Mouse (Mus musculus) heart, embryonic 10.5 days (tissue): ENCODE results near the gene Rpl15. TPM values are rescaled to one million over a fixed set of nuclear protein-coding genes. Genes with fewer than 3 reads are reported as not detected.
A peak's percentile ranks its signal among the peaks of the same experiment; 100 is the strongest.
"Not testable (repeated sequence)": the region's sequence is repeated elsewhere in the genome, so short reads cannot be mapped to it uniquely, and the experiment has no call there.

Experiments used
- DNase-seq: peaks from one replicate; pipeline ENCODE4 v3.0.0-alpha.2; 2017; ENCODE audit warnings: low spot score
- H3K27ac ChIP-seq: fragments of 300-500 bp; sonication (generic); 2 replicates; pipeline ENCODE4 v1.5.1; 2016; ENCODE audit warnings: mild to moderate bottlenecking
- H3K27me3 ChIP-seq: fragments of 300-500 bp; sonication (generic); 2 replicates; pipeline ENCODE4 v1.6.1; 2016; ENCODE audit warnings: mild to moderate bottlenecking; ENCODE audit not compliant: poor library complexity, insufficient read depth, severe bottlenecking
- H3K36me3 ChIP-seq: fragments of 300-500 bp; sonication (generic); 2 replicates; pipeline ENCODE4 v1.6.1; 2016; ENCODE audit warnings: mild to moderate bottlenecking, moderate library complexity
- H3K4me1 ChIP-seq: fragments of 300-500 bp; sonication (generic); 2 replicates; pipeline ENCODE4 v1.6.1; 2016; ENCODE audit warnings: mild to moderate bottlenecking
- H3K4me3 ChIP-seq: fragments of 300-500 bp; sonication (generic); 2 replicates; pipeline ENCODE4 v1.5.1; 2016; ENCODE audit warnings: mild to moderate bottlenecking, moderate library complexity
- H3K9me3 ChIP-seq: fragments of 300-500 bp; sonication (generic); 2 replicates; pipeline ENCODE4 v1.6.1; 2016; ENCODE audit warnings: mild to moderate bottlenecking, moderate library complexity
- WGBS: fragments of 180-500 bp; shearing (Covaris S2); methylation state at CpG from one replicate; pipeline ENCODE4 v1.1.7; 2016; 5-methylcytosine and 5-hydroxymethylcytosine counted together
- polyA plus RNA-seq: library from polyadenylated mRNA; unstranded; fragments of >200 nt; fragmentation: Nextera tagmentation; extraction: Ambion mirVana; gene quantifications from 2 replicates; pipeline ENCODE4 v1.2.1, GENCODE M21; 2016

Rpl15 gene
- polyA plus RNA-seq, 1 experiment from 2014 or later = 406 TPM

GRCm38 (mm10) chr14:18286441-18286840 lies 15.2 kb upstream of the Rpl15 start:
- no peak overlapping the region for H3K27ac ChIP-seq
- WGBS = 95% methylated on average over 2 of the region's 2 CpGs

GRCm38 (mm10) chr14:18285476-18285875 lies 14.3 kb upstream of the Rpl15 start:
- Histone ChIP-seq H3K4me1 (no peaks in the 10 kb centered on the region), H3K27me3 (no peaks in the 10 kb centered on the region), H3K36me3 (peaks cover 11% of the 10 kb centered on the region; the same call in 1 of the 2 replicates), H3K9me3 (no peaks in the 10 kb centered on the region), H3K4me3 (no peak overlapping the region), H3K27ac (no peak overlapping the region)
- DNase-seq = no peak
- 86% methylated on average over 3 of the region's 3 CpGs for WGBS

More at GRCm38 (mm10) chr14:18286441-18286840, 15.2 kb upstream of the Rpl15 start:
- peaks cover 11% of the 10 kb centered on the region; the same call in 1 of the 2 replicates for H3K36me3 ChIP-seq
- no peaks in the 10 kb centered on the region for H3K4me1 ChIP-seq
- H3K27me3 ChIP-seq = no peaks in the 10 kb centered on the region
- no peak overlapping the region for H3K4me3 ChIP-seq
- DNase-seq = no peak
- no peaks in the 10 kb centered on the region for H3K9me3 ChIP-seq

- H3K36me3 ChIP-seq = peaks cover 20% of the 10 kb centered on the region
- H3K9me3 ChIP-seq = no peaks in the 10 kb centered on the region
- no peak overlapping the region for H3K4me3 ChIP-seq
- H3K27me3 ChIP-seq = no peaks in the 10 kb centered on the region
- DNase-seq = no peak
- no peak overlapping the region for H3K27ac ChIP-seq
- H3K4me1 ChIP-seq = no peaks in the 10 kb centered on the region
- WGBS = 82% methylated on average over 2 of the region's 2 CpGs
These were observed 13.4 kb upstream of the Rpl15 start for GRCm38 (mm10) chr14:18284581-18284980.

DNA sequence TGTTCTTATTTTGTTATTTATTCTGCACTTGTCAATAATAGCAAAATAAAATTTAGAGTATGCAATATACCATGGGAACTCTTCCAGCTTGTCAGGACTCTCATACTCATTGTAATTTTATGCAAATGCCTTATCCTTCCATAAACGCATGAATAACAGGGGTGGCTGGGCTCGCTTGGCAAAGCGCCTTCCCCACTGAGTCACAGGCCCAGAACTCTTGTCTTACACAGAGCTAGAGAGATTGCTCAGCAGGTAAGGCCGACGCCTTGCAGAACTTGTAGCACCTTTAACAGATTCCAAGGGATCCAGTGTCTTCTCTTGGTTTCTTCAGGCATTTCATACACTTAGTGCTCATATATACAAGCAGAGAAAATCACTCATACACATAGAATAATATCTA lies 9.2 kb upstream of the Rpl15 start:
- H3K27ac ChIP-seq = no peak overlapping the region
- DNase-seq = no peak
- H3K4me1 ChIP-seq = no peaks in the 10 kb centered on the region
- no peaks in the 10 kb centered on the region for H3K27me3 ChIP-seq
- 89% methylated on average over 5 of the region's 5 CpGs for WGBS
- no peak overlapping the region for H3K4me3 ChIP-seq
- no peaks in the 10 kb centered on the region for H3K9me3 ChIP-seq
- H3K36me3 ChIP-seq = peaks cover 50% of the 10 kb centered on the region

DNA sequence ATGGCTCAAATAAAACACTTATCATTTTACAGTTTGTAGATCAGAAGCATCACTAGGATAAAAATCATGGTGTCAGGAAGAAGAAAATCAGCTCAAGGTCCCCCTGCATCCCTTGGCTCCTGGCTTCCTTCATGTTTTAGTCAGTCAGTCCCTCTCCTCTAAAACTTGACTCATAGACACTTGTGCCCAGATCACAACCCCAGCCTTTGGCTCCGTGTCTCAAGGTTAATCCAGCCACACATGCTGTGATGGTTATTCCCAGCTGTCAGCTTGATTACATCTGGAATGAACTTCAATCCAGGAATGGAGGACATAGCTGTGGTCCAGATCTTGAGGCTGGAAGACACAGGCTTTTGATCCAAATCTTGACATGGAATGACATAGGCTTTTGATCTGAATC lies 3.3 kb upstream of the Rpl15 start:
- H3K36me3 ChIP-seq = peaks cover 31% of the 10 kb centered on the region
- no peaks in the 10 kb centered on the region for H3K9me3 ChIP-seq
- DNase-seq = no peak
- H3K4me1 ChIP-seq = no peaks in the 10 kb centered on the region
- no peaks in the 10 kb centered on the region for H3K27me3 ChIP-seq
- H3K27ac ChIP-seq = no peak overlapping the region
- 80% methylated on average over 1 of the region's 1 CpGs for WGBS
- H3K4me3 ChIP-seq = no peak overlapping the region

DNA sequence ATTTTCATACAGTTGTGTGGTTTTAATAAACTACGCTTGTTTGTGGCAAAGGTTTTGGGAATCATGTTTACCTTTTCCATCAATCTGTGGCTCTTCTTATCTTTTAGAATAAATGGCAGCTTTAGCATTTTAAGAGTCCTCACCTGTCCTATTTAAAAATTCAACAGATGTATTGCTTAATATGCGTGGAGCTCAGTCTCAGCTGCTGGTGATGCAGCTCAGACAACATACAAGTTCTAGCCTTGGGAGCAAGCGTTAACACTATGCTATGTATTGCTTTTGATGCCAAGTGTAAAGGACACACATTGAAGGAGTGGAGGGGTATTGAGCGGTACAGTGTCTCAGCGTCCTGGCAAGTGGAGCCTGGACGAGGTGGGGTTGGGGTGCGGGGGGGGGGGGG lies 475 bp upstream of the Rpl15 start:
- H3K27ac ChIP-seq = peak overlapping the region; percentile 98
- WGBS = 9% methylated on average over 7 of the region's 7 CpGs
- H3K9me3 ChIP-seq = no peaks in the 10 kb centered on the region

DNA sequence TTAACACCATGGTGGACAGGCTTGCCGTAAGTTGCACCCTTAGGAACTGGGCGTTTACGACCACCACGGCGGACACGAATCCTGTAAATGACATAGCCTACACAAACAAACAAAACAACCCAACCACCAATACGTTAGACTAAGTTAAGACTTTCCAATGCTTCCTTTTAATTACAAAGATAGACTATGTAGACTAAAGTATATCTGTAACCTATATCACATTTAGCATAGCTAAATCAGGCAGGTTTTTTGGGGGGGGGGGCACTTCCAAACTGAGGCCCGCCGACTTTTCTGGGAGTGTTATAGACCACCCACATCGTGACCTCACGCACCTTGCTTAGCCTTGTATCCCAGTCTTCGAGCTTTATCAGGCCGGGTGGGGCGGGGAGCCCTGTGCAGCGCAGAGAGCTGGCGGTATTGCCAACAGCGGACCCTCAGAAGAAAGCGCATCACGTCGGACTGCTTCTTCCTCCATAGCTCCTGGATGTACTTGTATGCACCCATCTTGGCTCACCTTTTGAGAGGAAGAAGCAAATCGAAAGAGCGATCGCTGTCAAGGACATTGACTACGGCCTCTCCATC lies 1.2 kb downstream of the Rpl15 start:
- H3K9me3 ChIP-seq, H3K27me3 ChIP-seq, DNase-seq, H3K4me1 ChIP-seq: not testable (repeated sequence)
- WGBS = under 1% methylated on average over 24 of the region's 24 CpGs
- Histone ChIP-seq H3K4me3 (peak overlapping the region; percentile 89), H3K36me3 (peaks cover 29% of the 10 kb centered on the region), H3K27ac (peak overlapping the region; percentile 98)

More for the DNA sequence above, 475 bp upstream of the Rpl15 start:
- Histone ChIP-seq H3K4me1 (no peaks in the 10 kb centered on the region), H3K27me3 (no peaks in the 10 kb centered on the region), H3K4me3 (peak overlapping the region; percentile 89), H3K36me3 (peaks cover 32% of the 10 kb centered on the region)
- no peak for DNase-seq

- Histone ChIP-seq H3K36me3 (peaks cover 29% of the 10 kb centered on the region), H3K4me3 (no peak overlapping the region), H3K4me1 (no peaks in the 10 kb centered on the region), H3K9me3 (no peaks in the 10 kb centered on the region), H3K27me3 (no peaks in the 10 kb centered on the region), H3K27ac (no peak overlapping the region)
- 64% methylated on average over 4 of the region's 4 CpGs for WGBS
- no peak for DNase-seq
These were observed 7.8 kb downstream of the Rpl15 start for GRCm38 (mm10) chr14:18263427-18263826.

DNA sequence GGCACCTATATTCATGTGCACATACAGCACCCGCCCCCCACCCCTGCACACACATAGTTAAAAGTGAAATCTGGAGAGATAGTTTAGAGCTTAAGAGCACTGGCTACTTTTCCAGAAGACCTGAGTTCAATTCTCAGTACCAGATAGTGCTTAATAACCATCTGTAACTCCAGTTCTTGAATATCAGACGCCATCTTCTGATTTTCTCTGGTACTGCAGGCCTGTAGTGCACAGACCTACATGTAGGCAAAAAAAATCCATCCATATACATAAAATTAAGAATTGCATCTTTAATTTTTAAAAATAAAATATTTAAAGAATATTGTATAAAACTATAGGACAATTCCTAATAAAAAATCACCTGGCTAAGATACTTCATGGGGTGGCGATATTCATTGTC lies 10.0 kb downstream of the Rpl15 start:
- Histone ChIP-seq H3K4me1 (no peaks in the 10 kb centered on the region), H3K27ac (no peak overlapping the region), H3K4me3 (no peak overlapping the region), H3K27me3 (no peaks in the 10 kb centered on the region), H3K9me3 (no peaks in the 10 kb centered on the region), H3K36me3 (peaks cover 10% of the 10 kb centered on the region; the same call in 1 of the 2 replicates)
- 82% methylated on average over 3 of the region's 3 CpGs for WGBS
- DNase-seq = no peak

DNA sequence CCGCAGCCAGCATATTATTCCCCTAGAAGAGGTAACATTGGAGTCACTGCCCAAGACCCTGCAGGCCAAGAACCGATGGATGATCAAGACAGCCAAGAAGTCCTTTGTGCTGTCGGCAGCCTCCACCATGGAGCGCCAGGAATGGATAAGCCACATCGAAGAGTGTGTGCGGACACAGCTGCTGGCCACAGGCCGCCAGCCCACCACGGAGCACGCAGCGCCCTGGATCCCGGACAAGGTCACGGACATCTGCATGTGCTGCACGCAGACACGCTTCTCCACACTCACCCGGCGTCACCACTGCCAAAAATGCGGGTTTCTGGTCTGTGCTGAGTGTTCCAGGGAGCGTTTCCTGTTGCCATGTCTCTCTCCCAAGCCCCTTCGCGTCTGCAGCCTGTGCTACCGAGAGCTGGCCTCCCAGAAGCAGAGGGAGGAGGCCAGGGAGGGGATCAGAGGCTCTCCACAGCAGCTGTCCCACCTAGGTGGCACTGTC lies 28.5 kb downstream of the Rpl15 start:
- 84% methylated on average over 21 of the region's 21 CpGs for WGBS

GRCm38 (mm10) chr14:18241786-18242185 lies 29.4 kb downstream of the Rpl15 start:
- Histone ChIP-seq H3K4me1 (no peaks in the 10 kb centered on the region), H3K9me3 (no peaks in the 10 kb centered on the region), H3K4me3 (no peak overlapping the region), H3K27ac (no peak overlapping the region), H3K36me3 (no peaks in the 10 kb centered on the region), H3K27me3 (no peaks in the 10 kb centered on the region)
- 86% methylated on average over 4 of the region's 4 CpGs for WGBS
- no peak for DNase-seq

More for the DNA sequence above, 28.5 kb downstream of the Rpl15 start:
- H3K9me3 ChIP-seq = no peaks in the 10 kb centered on the region
- H3K36me3 ChIP-seq = no peaks in the 10 kb centered on the region
- no peaks in the 10 kb centered on the region for H3K27me3 ChIP-seq
- no peaks in the 10 kb centered on the region for H3K4me1 ChIP-seq
- no peak overlapping the region for H3K27ac ChIP-seq
- no peak overlapping the region for H3K4me3 ChIP-seq
- DNase-seq = no peak

- Histone ChIP-seq H3K27ac (no peak overlapping the region), H3K4me1 (0 out of 2 replicates have a peak, but pooled peaks cover 1% of the 10 kb centered on the region), H3K36me3 (no peaks in the 10 kb centered on the region), H3K27me3 (no peaks in the 10 kb centered on the region), H3K9me3 (no peaks in the 10 kb centered on the region), H3K4me3 (no peak overlapping the region)
- no peak for DNase-seq
- WGBS = 61% methylated on average over 7 of the region's 7 CpGs
These were observed 31.1 kb downstream of the Rpl15 start for GRCm38 (mm10) chr14:18240132-18240531.

- no peaks in the 10 kb centered on the region for H3K27me3 ChIP-seq
- H3K4me3 ChIP-seq = peak within 1 kb of the TSS; percentile 83
- no peaks in the 10 kb centered on the region for H3K36me3 ChIP-seq
- peak; percentile 100 for DNase-seq
- WGBS = under 1% methylated on average over 62 of the region's 66 CpGs
- H3K27ac ChIP-seq = peak within 1 kb of the TSS; percentile 90
- H3K4me1 ChIP-seq = peaks cover 12% of the 10 kb centered on the region; the same call in 1 of the 2 replicates
- no peaks in the 10 kb centered on the region for H3K9me3 ChIP-seq
These were observed 32.1 kb downstream of the Rpl15 start, which contains the start of gene Nr1d2 for GRCm38 (mm10) chr14:18238750-18239731. Gene Nr1d2 (minus strand): TSS chr14:18239127.
